Mouse (Mus musculus): ENCODE data around the gene Gstcd.

DNA sequence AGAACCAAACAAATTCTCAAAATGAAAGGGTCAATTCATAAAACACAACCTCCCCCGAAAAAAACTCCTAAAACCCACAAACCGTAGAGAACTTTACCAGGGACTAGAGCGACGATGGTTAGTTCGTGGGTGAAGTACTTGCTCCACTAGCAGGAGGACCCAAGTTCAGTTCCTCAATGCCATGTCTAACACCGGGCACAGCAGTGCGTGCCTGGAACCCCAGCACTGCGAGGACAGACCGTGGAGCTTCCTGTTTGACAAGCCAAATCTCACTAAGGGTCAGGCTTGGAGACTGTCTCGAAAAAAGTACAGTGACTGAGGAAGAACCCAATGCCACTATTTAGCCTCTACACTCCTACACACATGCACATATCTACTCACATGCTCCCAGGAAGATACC, 16.3 kb downstream of the Gstcd start:
- no peak for TF ChIP-seq CHD2 (IDR thresholded peaks at IDR 0.05; ENCODE audit: low read depth, low read length)
- no peak for TF ChIP-seq ZNF384 (IDR thresholded peaks at IDR 0.05; ENCODE audit: low read depth, low read length)
